Mouse (Mus musculus): ENCODE data around the gene Sgca.
"Not testable (repeated sequence)": the region's sequence is repeated elsewhere in the genome, so short reads cannot be mapped to it uniquely, and the experiment has no call there.

Sgca gene

DNA sequence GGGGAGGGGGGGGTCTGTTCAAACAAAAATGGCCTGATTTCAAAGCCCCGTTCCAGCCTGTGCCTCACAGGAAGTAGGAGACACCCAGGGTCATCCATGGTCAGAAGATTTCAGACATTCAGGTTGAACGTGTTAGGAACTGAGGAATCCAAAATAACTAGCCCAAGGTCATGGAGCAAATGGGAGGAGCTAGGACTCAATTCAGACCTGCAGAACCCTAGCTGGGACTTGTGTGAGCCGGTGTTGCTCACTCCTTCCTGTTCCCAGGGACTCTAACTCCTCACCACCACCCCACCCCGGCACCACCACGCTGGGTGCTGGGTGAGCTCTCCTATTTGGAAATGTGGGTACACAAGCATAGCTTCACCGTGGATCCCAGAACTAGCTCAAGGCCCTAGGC is 11.2 kb upstream of the Sgca start:
- DNase-seq (ENCODE audit: low spot score in 2 of 2) = peak in 1 of 2 experiments; percentile 26

DNA sequence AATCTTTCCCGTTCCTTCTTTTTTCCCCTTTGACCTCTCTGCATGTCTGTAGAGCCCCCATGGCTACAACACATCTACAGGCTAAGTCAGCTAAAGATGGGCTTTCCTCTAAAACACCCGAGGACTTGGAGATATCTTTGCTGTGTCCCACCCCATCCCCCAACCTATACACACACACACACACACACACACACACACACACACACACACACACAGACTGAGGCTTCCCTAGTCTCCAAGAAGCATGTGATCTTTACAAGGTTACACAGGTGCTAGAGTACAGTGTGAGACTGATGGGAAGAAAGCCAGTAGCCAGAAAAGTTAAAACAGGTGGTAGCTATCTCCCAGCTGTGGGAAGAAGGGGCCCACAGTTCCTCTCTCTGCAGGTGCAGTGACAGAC is 10.3 kb upstream of the Sgca start:
- DNase-seq (ENCODE audit: low spot score in 2 of 2) = no peak

DNA sequence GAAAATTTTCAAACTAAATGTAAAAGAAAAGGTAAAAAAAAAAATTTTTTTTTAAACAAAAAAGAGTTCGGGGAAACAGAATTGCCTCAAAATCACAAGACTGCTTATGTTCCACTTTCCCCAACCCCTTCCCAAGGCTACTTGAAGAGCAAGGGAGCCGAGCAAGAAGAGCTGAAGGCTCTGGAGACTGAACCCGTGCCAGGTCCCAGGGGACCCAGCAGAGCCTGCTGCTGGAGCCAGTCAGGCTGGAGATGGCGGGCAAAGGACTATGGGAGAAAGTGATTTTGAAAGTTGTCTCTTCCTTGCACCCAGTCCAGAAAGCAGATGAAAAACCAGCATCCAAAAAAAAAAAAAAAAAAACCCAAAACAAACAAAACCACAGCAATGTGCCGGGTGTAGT is 9.7 kb upstream of the Sgca start:
- no peak for DNase-seq (ENCODE audit: low spot score in 2 of 2)

DNA sequence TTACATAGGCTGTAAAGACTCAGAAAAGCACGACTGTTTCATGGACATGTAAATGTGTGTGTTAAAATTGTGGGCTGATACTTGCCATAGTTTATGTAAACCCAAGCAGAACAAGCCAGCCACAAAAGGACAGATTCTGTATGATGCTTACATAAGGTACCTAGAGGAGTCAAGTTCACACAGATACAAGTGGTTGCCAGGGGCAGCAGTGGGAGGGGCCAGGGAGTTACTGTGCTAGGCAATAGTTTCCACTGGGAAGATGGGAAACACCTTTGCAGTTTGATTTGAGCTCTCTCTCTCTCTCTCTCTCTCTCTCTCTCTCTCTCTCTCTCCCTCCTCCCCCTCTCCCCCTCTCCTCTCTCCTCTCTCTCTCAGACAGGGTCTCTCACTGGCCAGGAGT is 9.0 kb upstream of the Sgca start:
- DNase-seq (ENCODE audit: low spot score in 2 of 2) = peak in 1 of 2 experiments; percentile 34

DNA sequence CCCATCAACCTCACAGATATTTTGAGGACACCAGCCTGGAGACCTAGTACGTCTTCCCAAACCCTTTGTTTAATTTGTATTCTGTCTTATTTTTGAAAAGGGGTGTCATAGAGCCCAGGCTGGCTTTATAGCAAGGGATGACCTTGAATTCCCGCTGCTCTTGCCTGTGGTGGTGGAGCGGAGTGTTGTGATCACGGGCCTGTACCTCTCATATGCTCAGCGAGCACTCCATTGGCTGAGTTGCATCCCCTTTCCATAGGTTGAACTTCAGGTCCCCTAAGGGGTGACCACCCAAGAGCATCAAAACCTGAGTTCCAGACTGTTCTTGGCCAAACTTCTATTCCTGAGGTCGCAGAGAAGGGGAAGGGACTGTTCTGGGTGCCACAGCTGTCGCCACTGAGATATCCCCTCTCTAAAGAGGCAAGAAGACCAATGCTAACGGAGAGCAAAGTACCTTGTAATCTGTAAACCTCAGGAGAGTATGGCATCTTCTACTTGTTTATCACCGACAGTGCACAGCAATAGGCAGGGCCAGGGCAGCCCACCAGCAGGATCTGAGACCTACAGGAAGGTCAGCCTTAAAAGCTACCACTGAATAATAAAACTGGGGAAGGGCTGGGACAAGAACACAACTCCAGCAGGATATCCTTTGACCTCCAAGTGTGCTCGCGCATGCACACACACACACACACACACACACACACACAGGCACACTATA is 3.5 kb upstream of the Sgca start:
- DNase-seq (ENCODE audit: low spot score in 2 of 2) = no peak

DNA sequence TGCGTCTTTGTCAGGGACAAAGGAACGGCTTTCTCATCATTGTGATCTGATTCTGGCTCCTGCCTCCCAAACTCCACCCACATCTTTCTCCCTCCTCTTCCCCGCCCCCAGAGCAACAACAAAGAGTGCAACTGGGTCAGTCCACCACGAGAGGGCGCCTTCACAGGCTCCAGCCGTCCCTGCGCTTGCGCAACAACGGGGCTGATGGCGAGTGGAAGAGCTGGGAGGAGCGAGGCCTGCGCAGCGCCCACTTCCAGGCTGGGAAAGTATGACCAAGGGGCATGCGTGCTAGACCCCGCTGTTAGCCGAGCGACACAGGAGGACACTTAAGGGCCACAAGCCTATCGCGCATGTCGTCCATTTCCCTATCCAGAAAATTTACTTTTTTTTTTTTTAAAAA is 2.8 kb upstream of the Sgca start:
- peak; percentile 95 to 96 for DNase-seq (ENCODE audit: low spot score in 2 of 2)

DNA sequence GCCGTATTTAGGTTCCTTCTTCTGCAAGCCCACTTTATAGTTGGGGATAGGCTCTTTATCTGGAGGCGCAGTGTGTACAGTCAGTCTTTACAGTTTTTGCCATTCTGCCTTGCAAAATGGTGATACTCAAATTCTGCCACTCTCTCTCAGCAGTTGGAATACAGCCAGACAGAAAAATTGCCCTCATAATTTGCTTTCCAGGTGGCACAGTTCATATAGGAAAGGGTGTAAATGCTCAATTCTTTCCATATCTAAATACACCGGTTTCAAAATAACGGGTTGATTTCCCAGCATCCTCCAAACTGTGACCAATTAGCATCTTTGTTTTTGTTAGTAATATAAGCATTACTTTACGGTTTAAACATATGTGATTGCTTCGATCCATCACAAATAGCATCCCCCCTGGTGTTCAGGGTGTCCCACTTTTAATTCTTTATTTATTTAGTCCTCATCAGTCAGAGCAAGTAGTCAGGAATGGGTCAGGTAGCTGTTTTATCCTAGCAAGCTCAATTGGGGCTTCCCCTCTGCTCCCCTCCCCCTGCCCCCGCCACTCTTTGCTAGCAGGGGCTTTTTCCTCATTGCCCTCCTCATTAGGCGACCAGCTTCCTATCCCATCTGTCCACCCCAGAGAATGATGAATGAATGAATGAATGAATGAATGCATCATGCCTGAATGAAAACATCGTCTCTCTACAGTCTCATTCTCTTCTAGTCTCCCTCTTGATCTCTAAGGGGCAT is 2.2 kb upstream of the Sgca start:
- no peak for DNase-seq (ENCODE audit: low spot score in 2 of 2)

DNA sequence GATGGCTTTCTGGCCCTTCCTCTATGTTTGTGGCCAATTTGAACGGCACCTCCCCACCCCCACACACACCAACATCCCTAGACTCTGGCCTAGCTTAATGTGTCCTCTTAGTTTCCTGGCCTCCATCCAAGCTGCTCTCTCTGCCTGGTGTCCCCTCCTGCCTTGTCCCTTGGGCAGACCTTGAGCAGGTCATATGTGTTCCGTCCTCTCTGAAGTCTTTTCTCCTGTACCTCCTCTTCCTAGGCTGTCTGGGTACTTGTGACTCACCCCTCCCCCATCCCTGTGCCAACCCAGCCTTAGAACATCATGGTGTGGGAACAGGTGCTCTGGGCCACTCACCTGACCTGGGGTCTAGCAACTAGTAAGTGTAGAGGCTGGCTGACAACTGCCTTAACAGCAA is 1.2 kb downstream of the Sgca start:
- no peak for DNase-seq (ENCODE audit: low spot score in 2 of 2)

DNA sequence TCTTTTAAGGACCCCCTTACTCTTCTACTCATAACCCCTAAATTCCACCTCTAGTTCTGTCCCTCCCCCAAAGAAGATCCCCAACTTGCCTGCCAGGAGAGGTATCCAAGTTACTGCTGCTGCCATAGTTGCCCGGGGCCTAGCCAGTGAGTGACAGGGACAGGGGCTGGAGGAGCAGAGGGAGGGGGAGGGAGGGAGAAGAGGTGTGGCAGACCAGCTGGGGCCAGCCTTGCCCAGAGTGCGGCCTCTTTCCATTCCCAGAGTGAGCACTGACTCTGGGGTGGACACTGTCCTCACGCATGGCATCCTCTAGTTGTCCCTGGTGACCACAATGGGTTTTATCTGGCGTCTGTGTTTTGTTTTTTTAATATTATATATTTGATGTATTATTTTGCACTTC is 2.8 kb downstream of the Sgca start:
- no peak for DNase-seq (ENCODE audit: low spot score in 2 of 2)

DNA sequence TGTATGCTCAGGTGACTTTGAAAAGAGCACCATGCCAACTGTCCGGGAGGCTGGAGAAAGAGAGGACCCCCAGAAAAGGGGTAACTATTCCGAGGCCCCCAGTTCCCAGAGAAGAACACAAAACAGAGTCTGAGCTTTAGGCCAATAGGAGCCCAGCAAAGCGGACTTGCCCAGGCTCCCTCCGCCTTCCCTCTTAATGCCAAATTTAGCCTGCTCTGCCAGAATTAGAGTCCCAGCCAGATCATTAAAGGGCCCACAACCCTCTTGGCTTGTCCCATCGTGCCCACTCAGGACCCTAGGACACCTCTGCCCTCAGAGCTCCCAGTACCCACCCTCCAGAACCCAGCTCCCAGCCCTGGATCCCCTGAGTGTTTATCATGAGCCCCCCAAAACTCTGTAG is 3.2 kb downstream of the Sgca start:
- no peak for DNase-seq (ENCODE audit: low spot score in 2 of 2)

DNA sequence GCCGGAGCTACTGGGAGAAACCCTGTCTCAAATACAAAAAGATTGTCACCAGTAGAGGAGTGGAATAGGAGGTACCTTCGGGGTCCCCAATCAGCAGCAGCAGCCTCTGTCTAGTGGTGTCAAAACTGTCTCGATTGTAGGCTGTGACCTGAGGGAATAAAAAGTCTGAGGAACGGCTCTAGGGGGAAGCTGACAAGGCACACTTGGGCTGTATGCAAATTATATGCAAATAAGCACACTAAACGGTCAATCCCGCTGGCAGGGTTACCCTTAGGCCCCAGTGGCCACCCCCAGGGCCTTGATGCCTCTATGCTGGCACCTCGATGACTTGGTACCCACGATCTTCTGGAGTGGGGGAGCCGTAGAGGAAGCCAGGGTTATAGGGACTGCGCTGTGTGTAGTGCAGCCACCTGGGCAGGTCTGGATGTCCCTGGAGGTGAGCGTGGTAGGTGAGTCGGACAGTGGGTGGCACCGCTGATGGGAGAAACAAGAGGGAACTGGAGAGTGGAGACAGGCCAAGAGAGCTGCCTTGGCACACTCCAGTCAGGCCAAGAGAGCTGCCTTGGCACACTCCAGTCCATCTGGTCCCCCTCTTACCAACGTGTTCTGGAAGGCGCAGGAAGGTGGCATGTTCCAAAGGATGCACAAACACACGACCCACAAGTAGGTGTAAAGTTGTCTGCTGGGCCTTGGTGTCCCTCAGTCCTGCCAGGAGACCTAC is 4.1 kb downstream of the Sgca start:
- no peak for DNase-seq (ENCODE audit: low spot score in 2 of 2)

DNA sequence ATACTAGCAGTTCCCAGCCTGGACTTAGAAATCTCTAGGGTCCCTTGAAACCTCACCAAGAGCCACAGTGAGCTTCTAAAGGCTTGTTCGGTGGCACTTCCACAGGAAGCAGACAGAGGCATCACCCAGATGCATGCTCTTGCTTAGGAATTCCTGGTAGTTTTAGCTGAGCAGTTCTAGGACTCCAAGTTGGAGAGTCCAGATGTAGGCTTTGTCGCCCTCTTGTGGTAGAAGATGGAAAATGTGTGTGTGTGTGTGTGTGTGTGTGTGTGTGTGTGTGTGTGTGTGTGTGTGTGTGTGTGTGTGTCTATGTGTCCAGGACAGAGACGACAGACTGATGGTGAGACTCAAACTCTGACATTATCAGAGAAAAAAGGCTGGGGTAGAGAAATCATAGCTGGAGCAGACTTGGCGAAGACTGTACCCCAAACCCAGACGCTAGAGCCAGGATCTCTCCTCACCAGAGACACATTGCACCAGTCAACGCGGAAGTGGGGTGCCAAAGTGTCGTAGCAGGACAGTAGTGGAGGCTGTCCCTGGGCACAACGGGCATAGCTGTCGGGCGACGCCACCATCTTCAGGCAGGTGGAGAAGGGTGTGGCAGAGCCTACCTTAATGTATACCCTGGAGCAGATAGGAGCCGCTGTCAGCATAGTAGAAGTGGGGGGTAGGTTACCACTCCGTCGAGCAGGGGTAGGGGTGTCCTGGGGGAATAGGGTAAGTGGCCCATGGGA is 5.8 kb downstream of the Sgca start:
- DNase-seq (ENCODE audit: low spot score in 2 of 2) = peak; percentile 47 to 69

DNA sequence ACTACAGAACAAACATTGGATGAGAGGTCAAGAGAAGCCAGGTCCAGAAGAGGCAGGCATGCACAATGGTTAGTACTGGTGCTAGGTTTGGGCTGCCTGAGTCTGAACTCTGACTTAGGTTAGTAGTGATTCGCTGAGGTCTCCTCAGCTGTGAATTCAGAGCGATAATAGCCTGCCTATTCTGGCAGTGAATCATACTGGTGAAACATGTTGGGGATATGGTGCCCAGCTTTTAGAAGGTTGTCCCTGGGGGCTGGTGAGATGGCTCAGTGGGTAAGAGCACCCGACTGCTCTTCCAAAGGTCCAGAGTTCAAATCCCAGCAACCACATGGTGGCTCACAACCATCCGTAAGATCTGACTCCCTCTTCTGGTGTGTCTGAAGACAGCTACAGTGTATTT is 6.4 kb downstream of the Sgca start:
- not testable (repeated sequence) for DNase-seq (ENCODE audit: low spot score in 2 of 2)

DNA sequence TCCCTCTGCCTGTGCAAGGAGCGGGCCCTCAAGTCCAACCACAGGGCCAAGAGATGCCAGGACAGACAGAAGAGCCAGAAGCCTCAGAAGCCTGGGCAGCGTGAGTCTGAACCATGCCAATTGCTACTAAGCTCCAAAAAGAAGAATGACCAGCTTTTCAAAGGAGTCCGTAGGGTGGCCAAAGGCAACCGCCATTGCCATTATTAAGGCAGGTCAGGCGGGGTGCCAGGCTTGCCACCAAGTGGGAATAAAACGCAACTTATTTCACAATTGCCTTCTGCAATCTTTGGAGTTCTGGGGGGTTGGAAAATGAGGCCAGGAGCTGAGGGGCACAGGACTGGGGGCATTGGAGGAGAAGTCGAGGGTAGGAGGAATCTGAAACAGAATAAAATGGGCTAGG is 7.9 kb downstream of the Sgca start:
- no peak for DNase-seq (ENCODE audit: low spot score in 2 of 2)

DNA sequence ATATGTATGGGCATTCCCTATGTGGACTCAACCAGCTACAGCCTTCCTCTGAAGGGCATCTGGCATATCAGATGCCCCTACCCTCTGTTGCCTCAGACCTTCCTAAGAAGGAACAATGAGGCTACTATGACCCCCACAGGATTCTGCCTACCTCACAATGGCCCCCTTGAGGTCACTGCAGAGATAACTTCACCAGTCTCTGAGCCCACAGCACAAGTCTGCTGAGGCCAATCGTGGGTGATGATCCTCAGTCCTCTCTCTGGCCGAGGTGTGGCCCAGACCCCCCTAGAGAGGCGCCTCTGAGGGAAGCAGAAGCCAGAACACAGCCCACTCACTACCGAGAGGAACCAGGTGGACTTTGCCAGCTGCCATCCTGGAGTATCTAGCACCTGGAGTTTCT is 8.7 kb downstream of the Sgca start, which contains the start of gene Hils1:
Gene Hils1 (plus strand): TSS at position 175 of the 400 bp plus-strand sequence.
- DNase-seq (ENCODE audit: low spot score in 2 of 2) = no peak

DNA sequence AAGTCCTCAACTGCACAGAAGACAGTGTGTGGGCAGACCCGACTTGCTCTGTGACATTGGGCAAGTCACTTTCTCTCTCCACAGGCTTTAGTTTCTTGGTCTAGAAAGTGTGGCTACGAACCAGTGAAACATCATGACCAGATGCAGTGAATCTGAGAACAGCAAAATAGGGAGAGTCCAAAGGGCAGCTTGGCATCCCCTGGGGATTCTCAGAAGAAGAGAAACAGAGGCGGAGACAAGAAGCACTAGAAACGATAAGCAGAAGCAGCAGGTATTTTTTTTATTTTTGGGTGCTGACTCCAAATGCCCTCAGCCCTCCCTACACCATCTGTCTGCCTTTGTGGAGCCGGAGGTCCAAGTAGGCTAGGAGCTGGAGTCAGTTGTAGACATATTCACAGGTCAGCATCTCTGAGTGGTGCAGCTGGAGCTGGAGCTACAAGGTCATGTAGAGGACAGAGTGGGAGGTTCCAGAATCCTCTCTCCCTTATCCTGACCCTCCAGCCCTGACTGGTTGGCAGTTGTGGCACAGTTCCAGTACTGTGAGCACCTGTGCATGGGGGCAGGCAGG is 13.5 kb downstream of the Sgca start:
- DNase-seq (ENCODE audit: low spot score in 2 of 2) = no peak

DNA sequence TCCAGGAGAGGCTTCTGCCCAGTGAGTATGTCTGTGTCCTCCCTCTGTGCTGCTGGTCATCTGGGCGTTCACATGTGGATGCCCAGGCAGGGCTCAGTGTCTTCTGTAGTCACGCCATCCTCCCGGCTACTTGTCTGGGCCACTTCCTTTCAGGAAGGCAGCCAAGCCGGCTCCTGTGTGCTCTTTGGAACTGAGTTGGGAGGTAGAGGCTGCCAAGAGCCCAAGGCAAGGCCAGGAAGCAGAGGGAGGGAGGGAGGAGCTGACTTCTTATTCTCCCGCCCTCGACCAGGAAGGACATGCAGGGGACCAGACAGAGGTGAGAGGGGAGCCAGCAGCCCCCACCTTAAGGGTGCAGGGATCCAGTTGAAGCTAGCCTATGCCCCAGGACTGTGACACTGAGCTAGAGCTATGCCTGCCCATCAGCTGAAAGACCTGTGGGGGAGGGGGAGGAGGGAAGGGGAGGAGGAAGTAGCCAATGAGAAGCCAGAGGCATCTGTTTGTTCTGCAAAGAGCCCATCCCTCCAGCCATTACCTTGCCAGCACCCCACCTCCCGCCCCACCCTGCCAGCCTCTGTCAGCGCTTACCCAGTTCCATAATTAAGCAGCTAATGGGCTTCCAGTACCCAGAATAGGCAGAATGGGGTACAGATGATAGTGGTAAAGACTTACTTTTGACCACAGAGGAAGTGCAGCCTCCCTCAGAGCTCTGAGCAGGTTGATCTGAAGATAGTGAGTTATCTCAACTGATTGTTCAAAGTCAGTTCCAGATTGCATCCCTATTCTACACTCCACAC is 17.9 kb downstream of the Sgca start:
- DNase-seq (ENCODE audit: low spot score in 2 of 2) = no peak

DNA sequence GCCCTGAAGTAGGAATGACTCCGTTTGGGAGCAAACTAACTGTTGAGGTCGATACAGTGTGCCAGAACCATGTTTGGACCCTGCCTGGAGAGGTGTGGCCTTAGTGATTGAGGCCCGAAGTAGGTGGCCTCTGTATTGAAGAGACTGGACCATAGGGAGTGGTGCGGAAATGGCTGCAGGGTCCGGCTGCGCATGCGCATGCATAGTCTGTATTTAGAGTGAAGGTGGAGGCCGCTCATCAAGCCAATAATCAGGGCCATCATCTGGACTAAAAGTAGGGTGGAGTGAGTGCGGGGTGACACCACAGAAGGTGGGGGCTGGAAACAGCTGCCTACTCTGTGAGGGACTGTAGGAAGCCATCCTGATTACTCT is 18.4 kb downstream of the Sgca start:
- no peak for DNase-seq (ENCODE audit: low spot score in 2 of 2)

DNA sequence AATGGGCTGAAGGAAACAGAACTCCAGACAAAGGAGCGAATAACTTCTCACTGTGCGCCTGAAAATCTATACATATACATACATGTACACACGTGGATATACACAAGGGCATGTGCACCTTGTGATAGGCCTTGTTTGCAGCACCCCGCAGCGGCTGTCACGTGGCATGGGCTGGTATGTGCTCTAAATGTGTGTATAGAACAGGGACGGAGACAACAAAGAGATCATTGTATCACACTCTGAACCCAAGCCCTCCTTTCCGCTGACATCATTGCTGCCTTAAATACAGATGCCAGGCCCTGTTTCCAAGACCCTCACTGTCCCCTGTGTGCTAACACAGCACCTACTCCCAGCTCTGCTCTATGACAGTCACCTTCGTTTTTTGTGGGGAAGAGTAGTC is 21.0 kb downstream of the Sgca start:
- DNase-seq (ENCODE audit: low spot score in 2 of 2) = no peak

DNA sequence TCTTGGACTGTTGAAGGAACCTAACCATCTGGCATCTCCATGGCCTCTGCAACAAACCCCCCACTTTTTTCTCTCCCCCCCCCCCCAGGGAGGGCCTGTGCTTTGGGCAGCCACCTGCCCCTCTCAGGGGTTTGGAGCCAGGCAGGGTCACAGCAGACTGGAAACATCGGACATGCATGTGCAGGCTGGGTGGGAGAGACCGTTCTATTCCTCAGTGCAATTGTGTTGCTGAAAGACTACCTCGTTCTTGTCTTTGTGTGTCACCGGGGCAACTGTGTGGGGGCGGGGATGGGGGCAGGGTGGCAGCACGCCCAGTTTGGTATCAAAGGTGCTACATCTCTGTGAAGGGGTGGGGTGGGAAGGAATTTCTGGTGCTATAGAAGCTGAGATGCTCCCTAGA is 24.0 kb downstream of the Sgca start:
- no peak for DNase-seq (ENCODE audit: low spot score in 2 of 2)

DNA sequence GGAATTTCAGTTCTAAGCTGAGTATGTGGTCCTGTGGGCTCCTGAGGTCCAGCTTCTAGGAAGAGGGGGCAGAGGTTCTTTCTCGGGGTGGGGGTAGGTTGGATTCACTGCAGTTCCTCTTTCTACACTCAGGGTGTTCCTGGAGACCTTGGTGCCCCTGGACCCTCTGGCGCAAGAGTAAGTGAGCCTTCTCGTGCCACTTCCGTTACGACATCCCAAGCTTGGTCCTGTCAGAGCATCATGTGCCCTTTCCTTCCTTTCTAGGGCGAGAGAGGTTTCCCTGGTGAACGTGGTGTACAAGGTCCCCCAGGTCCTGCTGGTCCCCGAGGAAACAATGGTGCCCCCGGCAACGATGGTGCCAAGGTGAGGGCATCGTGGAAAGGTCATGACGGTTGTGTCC is 30.9 kb downstream of the Sgca start:
- DNase-seq (ENCODE audit: low spot score in 2 of 2) = no peak
